Mouse (Mus musculus): ENCODE results near the gene Mup4.

DNA sequence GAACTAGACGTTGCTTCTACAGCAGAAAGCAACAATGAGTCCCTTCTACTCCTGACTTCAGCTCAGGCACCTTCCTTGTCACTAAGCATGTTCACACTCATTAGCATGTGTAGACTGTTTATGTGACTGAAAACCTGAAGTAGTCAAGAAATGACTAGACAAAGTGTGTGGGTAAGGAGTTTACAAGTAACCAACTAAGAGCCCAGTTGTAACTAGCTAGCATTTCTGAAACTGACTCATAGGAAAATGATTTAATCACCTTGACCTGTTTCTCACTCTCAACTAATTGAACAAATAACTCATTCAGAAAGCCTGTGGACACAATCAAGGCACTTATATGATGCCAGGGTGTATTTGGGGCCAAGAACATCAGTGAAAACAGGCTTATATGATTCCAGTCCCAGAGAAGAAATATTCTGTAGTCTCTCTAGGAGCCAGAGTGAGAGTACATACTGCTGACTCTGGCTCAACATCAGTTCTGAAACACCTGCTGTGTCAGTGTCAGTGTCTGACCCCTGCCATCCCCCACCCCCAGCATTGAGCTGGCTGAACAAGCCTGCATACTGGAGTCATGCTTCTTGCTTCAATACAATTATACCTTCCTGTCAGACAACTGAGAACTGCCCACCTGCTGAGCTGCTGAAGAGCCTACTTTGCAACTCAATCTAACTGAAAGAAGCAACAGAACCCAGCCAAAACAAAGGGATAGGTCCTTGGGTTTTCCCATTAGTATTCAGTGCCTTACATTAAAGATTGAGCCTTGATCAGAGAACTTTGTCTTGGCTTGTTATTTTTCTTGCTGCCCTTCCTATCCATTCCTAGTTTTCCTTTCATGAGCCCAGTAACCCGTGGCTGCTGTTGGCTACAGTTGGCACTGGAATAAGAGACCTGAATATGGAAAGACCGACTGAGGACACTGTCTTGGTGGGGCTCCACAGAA lies 3.2 kb upstream of the Mup4 start, which contains the start of gene Mup6:
- no peak for TF ChIP-seq MYOD1 (IDR thresholded peaks at IDR 0.05; ENCODE audit: control insufficient read depth in 1 of 3, insufficient read length in 2 of 3, low read depth in 2 of 3)
- TF ChIP-seq POLR2A (IDR thresholded peaks at IDR 0.05; ENCODE audit: insufficient read length, low read depth): no peak
- no peak for TF ChIP-seq SRF (IDR thresholded peaks at IDR 0.05; ENCODE audit: control insufficient read depth, insufficient read length, low read depth)
- TF ChIP-seq MAX (IDR thresholded peaks at IDR 0.05; ENCODE audit: low read depth): no peak
- no peak for TF ChIP-seq CEBPB (IDR thresholded peaks at IDR 0.05; ENCODE audit: insufficient read depth, poor library complexity, severe bottlenecking)
- TF ChIP-seq E2F4 (IDR thresholded peaks at IDR 0.05; ENCODE audit: insufficient read depth): no peak
